In the genomic region with DNA sequence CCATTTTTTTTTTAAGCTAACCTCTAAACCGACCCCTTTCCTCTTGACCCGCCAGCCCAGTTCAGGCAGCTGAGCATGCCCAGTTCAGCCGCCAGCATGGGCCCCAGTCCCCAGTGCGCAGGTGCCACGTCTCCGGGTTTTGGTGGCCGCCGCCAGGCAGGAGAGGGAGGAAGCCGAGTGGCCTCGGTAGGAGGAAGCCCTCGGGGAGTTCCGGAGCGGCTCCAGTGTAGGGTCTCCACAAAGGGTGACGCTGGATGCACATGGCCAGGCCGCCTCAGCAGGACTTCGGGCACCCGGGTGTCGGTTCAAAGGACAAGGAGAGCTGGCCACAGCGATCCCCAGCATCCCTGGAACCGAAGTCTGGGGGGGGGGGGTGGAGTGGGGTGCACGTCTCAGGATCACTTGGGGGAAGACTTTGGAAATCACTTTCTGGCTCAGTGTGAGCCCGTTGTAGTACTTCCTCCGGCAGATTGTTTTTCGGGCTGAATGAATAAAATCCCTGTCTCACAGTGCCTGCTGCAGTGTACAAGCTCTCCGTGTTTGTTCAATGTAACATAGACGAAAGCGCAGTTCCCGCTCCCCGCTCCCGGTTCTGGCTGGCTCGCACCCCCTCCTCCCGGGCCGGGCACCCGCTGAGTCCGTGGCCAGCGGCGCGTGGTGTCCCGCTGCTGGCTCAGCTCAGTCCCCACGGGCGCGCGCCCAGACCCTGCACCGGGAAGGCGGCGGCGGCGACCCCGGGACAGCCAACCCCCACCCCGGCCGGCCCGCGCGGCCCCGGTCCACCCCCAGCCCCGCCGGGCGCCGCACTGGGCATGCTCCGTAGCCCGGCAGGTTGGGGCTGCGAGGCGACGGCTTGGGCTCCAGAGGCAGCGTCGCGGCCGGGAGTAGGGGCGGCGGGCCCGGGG, we compare ENCODE assay signal across 8 mouse cellular contexts. TPM values are rescaled to one million over a fixed set of nuclear protein-coding genes. Genes with fewer than 3 reads are reported as not detected.
DNase-seq lines count a peak whose midpoint lies in the region; ATAC-seq and TF ChIP-seq lines count a peak whose summit lies in the region.

TSS of gene Plcb4 (plus strand) at position 526 of the 905 bp plus-strand sequence.

- H3K36me3 ChIP-seq in neural tube, embryonic 14.5 days (ENCODE audit: control insufficient read depth, insufficient read depth, low read length), result no peaks in the 10 kb centered on the region

- H3K9ac ChIP-seq in neural tube, embryonic 14.5 days (replicated peaks; ENCODE audit: low read depth, low read length), result peak within 1 kb of the TSS; percentile 89

- peak within 1 kb of the TSS; percentile 64 for H3K4me3 ChIP-seq in layer of hippocampus, adult 2 months
- H3K4me3 ChIP-seq in lung, adult 2 months (replicated peaks; ENCODE audit: extremely low read depth, low read depth, low read length), result peak within 1 kb of the TSS; percentile 87
- H3K4me3 ChIP-seq in neural tube, embryonic 14.5 days (ENCODE audit: low read depth, low read length), result peak within 1 kb of the TSS; percentile 75

- no peaks in the 10 kb centered on the region for H3K27me3 ChIP-seq in neural tube, embryonic 14.5 days (ENCODE audit: control insufficient read depth, insufficient read depth, low read length)

- no peak for TF ChIP-seq CTCF in layer of hippocampus, adult 2 months (conservative IDR thresholded peaks at IDR 0.05)
- no peak for TF ChIP-seq CTCF in lung, adult 2 months (IDR thresholded peaks at IDR 0.05; ENCODE audit: insufficient read depth, low read length)

- ATAC-seq in hematopoietic stem cell, adult 5-6 weeks (replicated peaks in 1 of 2; ENCODE audit: insufficient read depth in 1 of 2, low FRiP score in 2 of 2, low TSS enrichment in 1 of 2, low read depth in 1 of 2, poor library complexity in 2 of 2, severe bottlenecking in 2 of 2), result peak; percentile 96 to 98
- peak; percentile 93 for ATAC-seq in neural tube, embryonic 14.5 days (ENCODE audit: low read depth)

- peaks cover 2% of the 10 kb centered on the region for H3K4me1 ChIP-seq in lung, adult 2 months (ENCODE audit: control insufficient read depth, insufficient read depth, low read length)
- 0 out of 2 replicates have a peak, but pooled peaks cover 3% of the 10 kb centered on the region for H3K4me1 ChIP-seq in neural tube, embryonic 14.5 days (ENCODE audit: control insufficient read depth, insufficient read depth, low read length)

- TF ChIP-seq POLR2A in lung, adult 2 months (IDR thresholded peaks at IDR 0.05; ENCODE audit: borderline replicate concordance, extremely low read depth, low read depth, low read length), result peak; percentile 91; the same call in 1 of the 2 replicates

- WGBS in lung, adult 2 months, result under 1% methylated on average over 71 of the region's 71 CpGs
- under 1% methylated on average over 59 of the region's 71 CpGs for WGBS in neural tube, embryonic 14.5 days

- peak; percentile 87 for DNase-seq in Muller cell, postnatal 12 days (ENCODE audit: inconsistent ontology term)
- peak; percentile 87 for DNase-seq in cerebellum, adult 8-10 months
- DNase-seq in frontal cortex, adult 2 months (ENCODE audit: extremely low spot score in 1 of 2, low spot score in 1 of 2), result peak; percentile 55 to 88
- DNase-seq in layer of hippocampus, adult 2 months (ENCODE audit: low spot score in 2 of 2), result peak; percentile 59 to 69
- DNase-seq in lung, adult 2 months, result peak; percentile 86
- peak; percentile 38 for DNase-seq in telencephalon, adult 2 months (ENCODE audit: low read depth, low spot score)

- H3K9me3 ChIP-seq in neural tube, embryonic 14.5 days (ENCODE audit: control insufficient read depth, low read length), result no peaks in the 10 kb centered on the region

- H3K27ac ChIP-seq in layer of hippocampus, adult 2 months, result peak within 1 kb of the TSS; percentile 85
- peak within 1 kb of the TSS; percentile 95 for H3K27ac ChIP-seq in neural tube, embryonic 14.5 days (ENCODE audit: low read depth, low read length)

- peak within 1 kb of the TSS; percentile 68 for H3K4me2 ChIP-seq in neural tube, embryonic 14.5 days (ENCODE audit: low read depth, low read length)

RNA-seq across cellular contexts. Expression of gene Plcb4, which starts in this region (rescaled TPM):
- 48.5 and 50.7 TPM in 2 replicates for polyA plus RNA-seq in frontal cortex, adult 2 months (2012; rRNA removed)
- total RNA-seq in hematopoietic stem cell, adult 5-6 weeks (2017), result 36.1 and 38.5 TPM in 2 replicates
- total RNA-seq in layer of hippocampus, adult 2 months (2021), result 10 to 100 TPM; 20.9 to 21.0 TPM
- 15.6 and 20.3 TPM in 2 replicates for polyA plus RNA-seq in lung, adult 2 months (2012; rRNA removed)
- 51.0 and 51.5 TPM in 2 replicates for polyA plus RNA-seq in neural tube, embryonic 14.5 days (2014; fragmentation: Nextera tagmentation; extraction: Ambion mirVana)

Comparison
In these comparisons a context has a peak if more than half of its experiments do, and no peak if none do; other contexts are left out.
1. Peak in every context shown above with its lines: DNase-seq, ATAC-seq, H3K4me3 ChIP-seq and H3K27ac ChIP-seq.